Mouse (Mus musculus) CH12.LX (cell line): Measurements from ENCODE around the gene Usp6nl.
A peak's percentile ranks its signal among the peaks of the same experiment; 100 is the strongest.

Experiments
- CHD2 ChIP-seq: IDR thresholded peaks from 2 replicates; pipeline ENCODE4 v1.6.1; 2011; ENCODE audit warnings: low read length, improper control_type of control experiment
- CTCF ChIP-seq, 2 experiments: IDR thresholded peaks in 1 of 2; conservative IDR thresholded peaks in 1 of 2; 2 replicates each; pipeline ENCODE4 v1.5.1; 2011 to 2012; ENCODE audit warnings: low read depth in 2 of 2, low read length in 2 of 2, improper control_type of control experiment in 1 of 2, inconsistent platforms in 1 of 2, mild to moderate bottlenecking in 1 of 2, moderate library complexity in 1 of 2
- MAFK ChIP-seq: IDR thresholded peaks from 2 replicates; pipeline ENCODE4 v1.6.1; 2011; ENCODE audit warnings: low read length, improper control_type of control experiment; ENCODE audit not compliant: insufficient replicate concordance
- MAZ ChIP-seq: IDR thresholded peaks from 2 replicates; pipeline ENCODE4 v1.6.1; 2012; ENCODE audit warnings: low read depth, mild to moderate bottlenecking, inconsistent platforms, low read length, improper control_type of control experiment, moderate library complexity
- NRF1 ChIP-seq: IDR thresholded peaks from 2 replicates; pipeline ENCODE4 v1.6.1; 2014; ENCODE audit warnings: low read depth, mild to moderate bottlenecking, inconsistent platforms, low read length, improper control_type of control experiment, moderate library complexity
- POLR2A ChIP-seq: IDR thresholded peaks from 2 replicates; pipeline ENCODE4 v1.6.1; 2011; ENCODE audit warnings: low read depth, mild to moderate bottlenecking, improper control_type of control experiment, low read length
- POLR2AphosphoS2 ChIP-seq: IDR thresholded peaks from 2 replicates; pipeline ENCODE4 v1.6.1; 2011; ENCODE audit warnings: low read depth, low read length, improper control_type of control experiment
- ZC3H11A ChIP-seq: IDR thresholded peaks from 2 replicates; pipeline ENCODE4 v1.6.1; 2012; ENCODE audit warnings: low read depth, mild to moderate bottlenecking, inconsistent platforms, low read length, improper control_type of control experiment
- ZKSCAN1 ChIP-seq: IDR thresholded peaks from 2 replicates; pipeline ENCODE4 v1.6.1; 2012; ENCODE audit warnings: low read depth, inconsistent platforms, low read length, improper control_type of control experiment, borderline replicate concordance

DNA sequence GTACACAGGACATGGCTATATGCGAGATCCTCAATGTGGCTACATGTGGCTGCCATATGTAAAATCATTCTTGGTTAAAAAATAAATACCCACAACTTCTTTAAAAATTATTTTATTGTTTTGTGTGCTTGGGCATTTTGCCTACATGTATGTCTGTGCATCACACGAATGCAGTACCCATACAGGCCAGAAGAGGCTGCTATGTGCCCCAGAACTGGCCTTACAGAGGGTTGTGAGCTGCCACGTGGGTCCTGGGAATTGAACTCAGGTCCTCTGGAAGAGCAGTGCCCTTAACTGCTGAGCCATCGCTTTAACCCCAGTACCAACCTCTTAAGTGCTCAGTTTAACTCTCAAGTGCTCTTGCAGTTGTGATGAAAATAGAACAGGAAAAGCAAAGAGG is 168.4 kb downstream of the Usp6nl start:
- TF ChIP-seq ZC3H11A (no peak), POLR2AphosphoS2 (no peak), POLR2A (no peak), CTCF (conservative IDR thresholded peaks at IDR 0.05 in 1 of 2, IDR thresholded peaks at IDR 0.05 in 1 of 2; ENCODE audit: low read depth in 2 of 2, low read length in 2 of 2) (peak in 1 of 2 experiments; percentile 39; a peak in 2 of 4 replicates), MAZ (no peak), NRF1 (no peak), MAFK (no peak), CHD2 (no peak), ZKSCAN1 (no peak)
